Mouse (Mus musculus) testis, adult 2 months (tissue): Measurements from ENCODE around the gene Psmd8.
"Not testable (repeated sequence)": the region's sequence is repeated elsewhere in the genome, so short reads cannot be mapped to it uniquely, and the experiment has no call there.

Source experiments
- CTCF ChIP-seq: fragments of 200-500 bp; IDR thresholded peaks from 2 replicates; pipeline ENCODE4 v1.5.1; 2012; ENCODE audit warnings: low read depth, mild to moderate bottlenecking, inconsistent platforms, low read length, moderate library complexity; ENCODE audit not compliant: control insufficient read depth, insufficient read depth, insufficient replicate concordance
- POLR2A ChIP-seq: fragments of 200-500 bp; IDR thresholded peaks from 2 replicates; pipeline ENCODE4 v1.6.1; 2012; ENCODE audit warnings: low read depth, mild to moderate bottlenecking, inconsistent platforms, low read length, moderate library complexity; ENCODE audit not compliant: control insufficient read depth

DNA sequence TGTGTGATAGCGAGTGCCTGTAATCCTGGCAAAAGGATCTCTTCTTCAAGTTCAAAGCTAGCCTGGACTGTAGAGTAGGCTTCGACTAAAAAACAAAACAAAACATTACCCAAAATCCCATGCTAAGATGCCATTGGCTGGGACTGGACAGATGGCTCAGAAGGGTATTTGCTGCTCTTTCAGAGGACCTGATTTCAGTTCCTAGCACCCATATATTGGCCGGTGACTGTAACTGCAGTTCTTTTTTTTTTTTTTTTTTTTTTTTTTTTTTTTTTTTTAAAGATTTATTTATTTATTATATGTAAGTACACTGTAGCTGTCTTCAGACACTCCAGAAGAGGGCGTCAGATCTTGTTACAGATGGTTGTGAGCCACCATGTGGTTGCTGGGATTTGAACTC lies 41.3 kb downstream of the Psmd8 start:
- TF ChIP-seq CTCF, POLR2A: not testable (repeated sequence)
